Mouse (Mus musculus): ENCODE measurements around the gene Lmbr1. TPM values are rescaled to one million over a fixed set of nuclear protein-coding genes. Genes with fewer than 3 reads are reported as not detected.

The Lmbr1 gene
- polyA plus RNA-seq, 1 experiment from 2014 or later = 12.2 TPM

DNA sequence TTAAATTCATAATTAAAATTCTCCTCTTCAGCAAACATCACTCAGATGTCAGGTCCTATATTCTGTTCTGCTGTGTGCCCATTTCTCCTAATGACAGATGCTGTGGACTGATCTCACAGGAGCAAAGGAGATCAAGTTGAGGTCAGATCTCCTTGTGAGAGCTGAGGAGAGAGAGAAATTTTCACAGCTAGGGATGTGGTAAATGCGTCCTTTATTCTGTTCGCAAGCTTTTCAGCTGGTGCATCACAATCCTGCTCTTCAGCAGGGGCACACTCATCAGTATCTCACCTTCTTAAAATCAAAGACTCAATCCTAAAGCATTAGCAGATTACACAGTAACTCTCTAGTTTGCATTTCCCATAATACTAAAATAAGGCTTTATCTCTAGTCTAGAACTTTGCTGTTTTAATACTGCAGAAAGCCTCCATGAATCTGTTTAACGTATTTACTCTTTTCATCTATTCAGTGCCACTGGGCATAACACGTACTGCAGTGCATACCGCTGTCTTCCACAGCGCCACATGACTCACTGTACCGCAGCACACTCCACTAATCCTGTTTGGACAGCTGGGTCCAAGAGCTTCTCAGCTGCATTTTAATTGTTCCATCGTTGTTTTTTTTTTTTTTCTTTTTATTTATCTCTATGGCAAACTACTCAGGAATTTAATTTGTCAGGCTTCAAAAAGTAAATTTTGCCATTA, 127.2 kb downstream of the Lmbr1 start:
- 50% methylated on average over 8 of the region's 8 CpGs for WGBS
- H3K9ac ChIP-seq (ENCODE audit: low read length) = no peak overlapping the region
- H3K27me3 ChIP-seq (ENCODE audit: control insufficient read depth, insufficient read depth, low read length) = no peaks in the 10 kb centered on the region
- no peaks in the 10 kb centered on the region for H3K36me3 ChIP-seq (ENCODE audit: control insufficient read depth, insufficient read depth, low read length)
- ATAC-seq (ENCODE audit: low FRiP score, low TSS enrichment) (no peak), DNase-seq (ENCODE audit: low spot score) (no peak)
- H3K4me2 ChIP-seq (replicated peaks; ENCODE audit: low read depth) = no peak overlapping the region
- no peaks in the 10 kb centered on the region for H3K9me3 ChIP-seq (ENCODE audit: control insufficient read depth, low read length)
- H3K4me3 ChIP-seq (ENCODE audit: low read depth, low read length) = no peak overlapping the region
- H3K27ac ChIP-seq (replicated peaks) = no peak overlapping the region
- TF ChIP-seq CTCF (IDR thresholded peaks at IDR 0.05; ENCODE audit: low read depth) (no peak), EP300 (optimal IDR thresholded peaks at IDR 0.05) (no peak)
- H3K4me1 ChIP-seq (replicated peaks; ENCODE audit: control insufficient read depth, insufficient read depth) = no peaks in the 10 kb centered on the region

DNA sequence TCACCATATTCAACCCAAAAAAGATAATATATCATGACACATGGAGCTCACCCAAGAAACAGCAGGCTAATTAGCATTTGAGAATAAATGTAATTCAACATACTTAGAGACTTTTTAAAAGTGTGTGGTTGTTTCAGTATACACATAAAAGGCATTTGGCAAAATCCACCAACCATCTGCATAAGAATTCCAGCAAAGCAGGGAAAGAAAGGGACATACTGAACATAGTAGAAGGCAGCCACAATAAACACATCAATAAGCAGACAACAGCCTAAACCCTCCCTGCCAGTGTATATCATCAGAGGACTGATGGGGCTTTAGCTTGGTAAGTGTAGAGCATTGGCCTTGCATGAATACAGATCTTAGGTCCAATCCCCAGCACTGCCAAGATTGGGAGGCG, 133.4 kb downstream of the Lmbr1 start:
- H3K4me3 ChIP-seq (ENCODE audit: low read depth, low read length) = no peak overlapping the region
- DNase-seq (ENCODE audit: low spot score) (no peak), ATAC-seq (ENCODE audit: low FRiP score, low TSS enrichment) (no peak)
- H3K9ac ChIP-seq (ENCODE audit: low read length) = no peak overlapping the region
- H3K27ac ChIP-seq (replicated peaks) = no peak overlapping the region
- H3K36me3 ChIP-seq (ENCODE audit: control insufficient read depth, insufficient read depth, low read length) = no peaks in the 10 kb centered on the region
- no peak overlapping the region for H3K4me2 ChIP-seq (replicated peaks; ENCODE audit: low read depth)
- TF ChIP-seq EP300 (optimal IDR thresholded peaks at IDR 0.05) = no peak
- no peak for TF ChIP-seq CTCF (IDR thresholded peaks at IDR 0.05; ENCODE audit: low read depth)
- H3K4me1 ChIP-seq (replicated peaks; ENCODE audit: control insufficient read depth, insufficient read depth) = no peaks in the 10 kb centered on the region
- no peaks in the 10 kb centered on the region for H3K9me3 ChIP-seq (ENCODE audit: control insufficient read depth, low read length)
- H3K27me3 ChIP-seq (ENCODE audit: control insufficient read depth, insufficient read depth, low read length) = no peaks in the 10 kb centered on the region
- no CpG with 5 or more reads among the region's 1 CpGs for WGBS

GRCm38 (mm10) chr5:29238379-29238778, 139.8 kb downstream of the Lmbr1 start:
- DNase-seq (ENCODE audit: low spot score) = peak; percentile 17
- peak; percentile 85; the same call in 1 of the 2 replicates for ATAC-seq (ENCODE audit: low FRiP score, low TSS enrichment)
- no peaks in the 10 kb centered on the region for H3K27me3 ChIP-seq (ENCODE audit: control insufficient read depth, insufficient read depth, low read length)
- H3K9ac ChIP-seq (ENCODE audit: low read length) = no peak overlapping the region
- no peaks in the 10 kb centered on the region for H3K9me3 ChIP-seq (ENCODE audit: control insufficient read depth, low read length)
- no peak overlapping the region for H3K4me2 ChIP-seq (replicated peaks; ENCODE audit: low read depth)
- no peaks in the 10 kb centered on the region for H3K4me1 ChIP-seq (replicated peaks; ENCODE audit: control insufficient read depth, insufficient read depth)
- H3K27ac ChIP-seq (replicated peaks) = no peak overlapping the region
- no peak overlapping the region for H3K4me3 ChIP-seq (ENCODE audit: low read depth, low read length)
- H3K36me3 ChIP-seq (ENCODE audit: control insufficient read depth, insufficient read depth, low read length) = no peaks in the 10 kb centered on the region
- TF ChIP-seq CTCF (IDR thresholded peaks at IDR 0.05; ENCODE audit: low read depth) (peak; percentile 11; the same call in 1 of the 2 replicates), EP300 (optimal IDR thresholded peaks at IDR 0.05) (peak; percentile 28)

GRCm38 (mm10) chr5:29230481-29230880, 147.7 kb downstream of the Lmbr1 start:
- Histone ChIP-seq H3K27me3 (ENCODE audit: control insufficient read depth, insufficient read depth, low read length) (no peaks in the 10 kb centered on the region), H3K4me3 (ENCODE audit: low read depth, low read length) (no peak overlapping the region), H3K27ac (replicated peaks) (no peak overlapping the region), H3K4me2 (replicated peaks; ENCODE audit: low read depth) (no peak overlapping the region), H3K4me1 (replicated peaks; ENCODE audit: control insufficient read depth, insufficient read depth) (no peaks in the 10 kb centered on the region), H3K9ac (ENCODE audit: low read length) (no peak overlapping the region), H3K36me3 (ENCODE audit: control insufficient read depth, insufficient read depth, low read length) (no peaks in the 10 kb centered on the region), H3K9me3 (ENCODE audit: control insufficient read depth, low read length) (no peaks in the 10 kb centered on the region)
- ATAC-seq (ENCODE audit: low FRiP score, low TSS enrichment) = no peak
- no peak for TF ChIP-seq EP300 (optimal IDR thresholded peaks at IDR 0.05)
- no peak for TF ChIP-seq CTCF (IDR thresholded peaks at IDR 0.05; ENCODE audit: low read depth)
- no peak for DNase-seq (ENCODE audit: low spot score)
- WGBS = 74% methylated on average over 2 of the region's 2 CpGs

DNA sequence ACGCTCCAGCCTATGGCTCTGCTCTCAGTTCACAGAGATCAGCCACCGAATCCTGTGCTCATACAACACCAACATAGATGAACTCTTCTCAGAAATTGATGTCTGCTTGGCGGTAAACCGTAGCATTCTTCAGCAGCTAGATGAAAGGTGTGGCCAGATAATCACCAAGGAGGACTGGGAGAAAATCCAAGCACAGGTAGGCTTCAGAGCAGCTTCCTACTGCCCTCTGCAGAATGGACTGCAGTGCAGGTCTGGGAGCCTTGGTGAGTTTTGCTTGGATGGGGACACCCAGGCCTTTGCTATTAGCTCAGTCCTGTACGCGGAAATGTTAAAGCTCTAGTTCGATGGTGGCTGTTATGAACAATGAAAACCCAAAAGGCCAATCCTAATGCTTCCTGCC, 154.1 kb downstream of the Lmbr1 start:
- H3K27ac ChIP-seq (replicated peaks) = no peak overlapping the region

GRCm38 (mm10) chr5:29217997-29218396, 160.2 kb downstream of the Lmbr1 start:
- Histone ChIP-seq H3K4me3 (ENCODE audit: low read depth, low read length) (no peak overlapping the region), H3K4me1 (replicated peaks; ENCODE audit: control insufficient read depth, insufficient read depth) (no peaks in the 10 kb centered on the region), H3K4me2 (replicated peaks; ENCODE audit: low read depth) (no peak overlapping the region), H3K27me3 (ENCODE audit: control insufficient read depth, insufficient read depth, low read length) (no peaks in the 10 kb centered on the region), H3K27ac (replicated peaks) (no peak overlapping the region), H3K9ac (ENCODE audit: low read length) (no peak overlapping the region), H3K9me3 (ENCODE audit: control insufficient read depth, low read length) (no peaks in the 10 kb centered on the region), H3K36me3 (ENCODE audit: control insufficient read depth, insufficient read depth, low read length) (no peaks in the 10 kb centered on the region)
- 68% methylated on average over 3 of the region's 3 CpGs for WGBS
- TF ChIP-seq EP300 (optimal IDR thresholded peaks at IDR 0.05) (no peak), CTCF (IDR thresholded peaks at IDR 0.05; ENCODE audit: low read depth) (no peak)
- no peak for ATAC-seq (ENCODE audit: low FRiP score, low TSS enrichment)
- DNase-seq (ENCODE audit: low spot score) = no peak

More for the DNA sequence above, 154.1 kb downstream of the Lmbr1 start:
- WGBS = 73% methylated on average over 7 of the region's 7 CpGs
- Histone ChIP-seq H3K4me3 (ENCODE audit: low read depth, low read length) (no peak overlapping the region), H3K9me3 (ENCODE audit: control insufficient read depth, low read length) (no peaks in the 10 kb centered on the region), H3K9ac (ENCODE audit: low read length) (no peak overlapping the region), H3K4me1 (replicated peaks; ENCODE audit: control insufficient read depth, insufficient read depth) (no peaks in the 10 kb centered on the region), H3K27me3 (ENCODE audit: control insufficient read depth, insufficient read depth, low read length) (no peaks in the 10 kb centered on the region), H3K4me2 (replicated peaks; ENCODE audit: low read depth) (no peak overlapping the region), H3K36me3 (ENCODE audit: control insufficient read depth, insufficient read depth, low read length) (no peaks in the 10 kb centered on the region)
- DNase-seq (ENCODE audit: low spot score) (no peak), ATAC-seq (ENCODE audit: low FRiP score, low TSS enrichment) (no peak)
- TF ChIP-seq EP300 (optimal IDR thresholded peaks at IDR 0.05) (no peak), CTCF (IDR thresholded peaks at IDR 0.05; ENCODE audit: low read depth) (peak; percentile 33)

All from stomach, postnatal 0 days (tissue).